Mouse (Mus musculus) cerebellum, postnatal 10 days (tissue): ENCODE data around the gene Spag5.

Experiments
- DNase-seq, 2 experiments: peaks; one replicate each; pipeline ENCODE4 v3.0.0; 2021; ENCODE audit warnings: mixed read lengths in 2 of 2

Spag5 gene

DNA sequence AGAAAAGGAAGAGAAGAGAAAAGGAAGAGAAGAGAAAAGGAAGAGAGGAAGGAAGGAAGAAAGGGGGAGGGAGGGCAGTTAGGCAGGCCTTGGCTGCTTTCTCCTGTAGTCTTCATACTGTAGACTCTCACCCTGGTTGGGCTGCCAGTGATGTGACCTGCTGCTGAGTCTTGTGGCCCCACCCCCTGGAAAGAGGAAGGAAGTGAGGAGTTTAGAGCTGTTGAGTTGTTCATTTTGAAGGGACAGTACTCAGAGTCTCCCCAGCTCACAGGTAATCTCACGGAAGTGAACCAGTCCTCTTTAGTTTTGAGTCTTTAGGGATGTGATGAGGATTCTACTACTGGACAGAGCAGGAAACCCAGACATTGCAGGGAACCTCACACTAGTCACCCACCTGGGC, 51.8 kb downstream of the Spag5 start:
- no peak for DNase-seq

DNA sequence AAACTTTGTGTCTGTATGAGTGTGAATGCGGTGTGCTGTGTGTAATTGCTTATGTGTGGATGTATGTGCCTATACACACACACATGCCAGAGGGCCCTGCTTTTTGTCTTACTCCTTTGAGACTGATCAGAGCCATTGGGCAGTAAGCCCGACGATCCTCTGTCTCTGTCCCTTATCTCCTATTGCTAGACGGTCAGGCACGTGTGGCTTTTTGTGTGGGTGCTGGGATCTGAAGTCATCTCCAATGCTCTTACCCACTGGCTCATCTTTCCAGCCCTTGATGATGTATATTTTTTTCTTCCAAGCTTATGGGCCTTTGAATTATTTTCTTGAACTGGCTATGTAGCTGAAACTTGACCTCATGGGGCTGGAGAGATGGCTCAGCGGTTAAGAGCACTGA, 53.6 kb downstream of the Spag5 start:
- DNase-seq: no peak

DNA sequence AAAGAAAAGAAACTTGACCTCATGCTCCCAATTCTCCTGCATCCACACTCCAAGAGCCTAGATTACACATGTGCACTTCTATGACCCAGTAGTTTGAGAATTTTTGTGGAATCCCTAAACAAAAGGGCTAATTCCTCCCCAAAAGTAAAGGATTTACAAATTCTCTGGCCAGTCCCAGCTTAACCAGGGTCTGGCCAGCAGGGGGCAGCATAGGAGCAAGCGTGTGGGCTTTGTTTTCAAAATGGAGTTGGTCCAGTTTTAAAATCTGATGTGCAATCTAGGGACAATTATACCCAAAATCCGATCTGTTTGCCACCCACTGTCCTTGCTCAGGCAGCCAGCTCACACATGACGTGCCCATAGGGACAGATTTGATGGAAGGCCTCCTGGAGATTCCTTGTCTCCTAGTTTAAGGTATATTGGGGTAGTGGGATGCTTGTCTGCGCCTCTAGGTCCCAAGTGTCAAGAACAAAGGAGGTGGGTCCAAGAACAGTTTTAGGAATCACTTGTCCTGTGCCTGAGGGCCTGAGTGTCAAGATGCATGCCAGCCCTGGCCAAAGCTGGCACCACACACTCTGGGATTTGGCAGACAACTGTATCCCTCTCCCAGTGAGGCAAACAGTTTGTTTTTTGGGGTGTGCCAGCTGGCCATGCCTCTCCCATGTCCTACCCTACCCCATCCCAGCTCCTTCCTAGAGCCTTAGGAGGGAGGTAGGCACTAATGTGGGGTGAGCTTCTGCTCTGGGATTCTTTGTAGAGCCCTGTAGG, 54.3 kb downstream of the Spag5 start:
- peak; percentile 89 to 94 for DNase-seq

DNA sequence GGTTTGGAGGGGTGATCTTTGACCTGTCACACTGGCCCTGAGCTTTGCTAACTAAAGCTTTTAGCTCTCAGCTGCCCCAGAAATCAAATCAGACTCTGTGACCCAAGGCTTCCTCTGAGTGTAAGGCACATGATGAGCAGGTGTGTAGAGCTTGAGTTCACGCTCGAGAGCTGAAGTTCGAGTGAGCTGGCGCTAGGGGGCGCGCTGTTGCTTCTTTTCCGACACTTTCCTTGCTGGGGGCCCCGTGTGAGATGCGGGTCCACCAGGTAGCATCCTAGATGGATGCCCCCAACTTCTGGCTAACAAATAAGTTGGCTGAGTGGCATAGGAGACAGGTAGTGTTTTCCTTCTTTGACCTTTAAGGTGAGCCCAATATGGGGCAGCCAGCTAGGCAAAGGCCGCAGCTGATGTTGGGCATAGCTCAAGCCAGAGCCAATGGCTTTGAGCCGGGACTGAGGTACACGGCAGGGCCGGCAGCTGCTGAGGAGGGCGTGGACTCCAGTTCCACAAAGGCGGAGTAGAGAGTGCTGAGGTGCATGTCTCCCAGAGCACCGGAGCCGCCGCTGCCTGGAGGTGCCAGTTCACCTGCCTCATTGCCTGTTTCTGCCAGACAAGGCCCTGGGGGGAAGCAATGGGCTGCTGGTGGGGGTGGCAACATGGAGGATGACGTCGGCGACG, 57.1 kb downstream of the Spag5 start:
- peak; percentile 67 to 77 for DNase-seq

DNA sequence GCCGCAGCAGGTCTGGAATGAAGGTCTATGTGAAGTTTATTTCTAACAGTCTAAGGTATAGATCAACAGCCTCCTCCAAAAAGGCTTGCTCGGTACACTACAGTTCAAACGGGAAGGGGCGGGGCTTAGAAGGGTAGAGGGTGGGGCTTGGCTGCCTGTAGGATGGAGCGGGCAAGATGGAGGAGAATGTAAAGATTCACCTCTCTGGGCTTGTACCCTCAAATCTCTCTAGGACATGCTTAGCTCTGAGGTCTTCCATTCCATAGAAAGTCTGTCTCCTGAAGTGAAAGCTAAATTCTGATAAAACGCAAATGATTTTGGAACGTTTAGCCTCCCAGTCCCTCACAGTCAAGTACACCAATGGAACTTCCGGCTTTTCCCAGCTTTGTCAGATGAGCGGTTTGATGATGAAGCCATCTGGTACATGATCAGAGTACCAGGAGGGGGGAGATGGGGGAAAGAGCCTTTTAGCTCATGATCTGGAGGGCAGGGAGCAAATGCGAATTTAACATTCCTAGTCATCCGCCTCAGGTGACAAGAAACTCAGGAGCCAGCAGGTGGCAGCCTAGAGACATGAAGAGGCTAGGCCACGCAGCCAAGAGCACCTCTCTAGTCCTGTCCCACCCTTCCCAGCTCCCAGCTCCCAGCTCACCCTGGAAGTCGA, 58.9 kb downstream of the Spag5 start:
- peak; percentile 92 to 94 for DNase-seq

DNA sequence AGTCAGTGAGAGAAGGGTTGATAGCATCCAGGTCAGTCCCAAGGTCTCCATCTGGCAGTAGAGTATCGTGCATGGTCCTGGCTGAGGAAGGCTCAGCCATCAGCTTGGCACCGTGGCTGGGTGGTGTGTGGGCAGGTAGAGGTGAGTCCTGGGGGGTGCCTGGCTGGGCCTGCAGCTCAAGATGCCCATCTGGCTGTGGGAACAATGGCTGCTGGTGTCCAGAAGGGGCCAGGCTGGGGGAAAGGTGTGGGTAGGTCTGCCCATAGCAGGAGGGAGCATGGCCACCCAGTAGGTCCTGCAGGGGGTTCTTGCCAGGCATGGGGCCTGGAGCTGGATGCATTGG, 59.4 kb downstream of the Spag5 start:
- DNase-seq: no peak

DNA sequence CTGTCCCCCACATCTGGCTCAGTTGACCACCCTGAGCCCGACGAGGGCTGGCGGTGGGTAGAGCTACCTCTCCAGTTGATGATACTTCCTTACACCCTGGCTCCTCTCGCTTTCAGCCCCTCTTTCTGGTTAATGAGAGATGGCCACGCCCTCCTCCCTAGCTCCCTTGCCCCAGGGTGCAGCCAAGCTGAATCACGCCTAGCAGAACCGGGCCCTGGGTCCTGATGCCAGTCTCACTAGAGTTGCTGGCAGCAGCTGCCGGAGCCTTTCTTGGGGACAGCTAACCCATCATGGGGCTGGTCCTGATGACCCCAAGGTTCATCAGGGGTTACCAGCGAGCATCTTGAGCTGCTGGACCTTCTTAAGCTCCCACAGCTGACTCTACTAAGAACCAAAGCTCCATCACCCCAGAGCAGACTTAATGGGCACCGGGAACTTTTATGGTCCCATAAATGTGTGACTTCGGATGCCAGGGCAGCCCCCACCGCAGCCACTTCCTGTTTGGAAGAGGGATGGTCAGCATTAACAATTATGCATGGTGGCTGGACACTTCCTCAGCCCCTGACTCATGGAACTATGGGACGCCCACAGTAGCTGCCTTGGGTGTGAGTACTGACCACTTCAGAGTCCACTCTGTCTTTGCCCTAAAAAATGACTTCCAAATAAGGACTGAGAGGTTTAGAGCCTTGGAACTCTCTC, 62.1 kb downstream of the Spag5 start:
- DNase-seq: no peak

DNA sequence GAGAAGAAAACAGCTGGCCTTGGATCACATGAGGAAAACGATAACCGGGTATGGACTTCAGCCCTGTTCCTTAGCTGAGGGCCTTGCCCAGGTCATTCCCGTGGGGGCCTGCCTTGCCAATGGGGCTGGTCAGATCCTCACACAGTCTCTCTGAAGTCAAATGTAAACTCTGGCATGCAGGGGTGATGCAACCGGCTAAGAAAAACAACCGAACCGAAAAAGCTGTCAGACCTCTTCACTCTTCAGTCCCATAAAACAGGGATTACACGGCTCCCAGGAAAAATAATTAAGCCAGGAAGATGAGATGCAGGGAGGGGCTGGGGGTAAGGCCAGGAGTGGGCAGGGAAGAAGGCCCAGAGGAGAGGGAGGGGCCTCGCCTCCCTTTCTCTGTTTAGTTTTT, 62.8 kb downstream of the Spag5 start:
- DNase-seq: no peak

DNA sequence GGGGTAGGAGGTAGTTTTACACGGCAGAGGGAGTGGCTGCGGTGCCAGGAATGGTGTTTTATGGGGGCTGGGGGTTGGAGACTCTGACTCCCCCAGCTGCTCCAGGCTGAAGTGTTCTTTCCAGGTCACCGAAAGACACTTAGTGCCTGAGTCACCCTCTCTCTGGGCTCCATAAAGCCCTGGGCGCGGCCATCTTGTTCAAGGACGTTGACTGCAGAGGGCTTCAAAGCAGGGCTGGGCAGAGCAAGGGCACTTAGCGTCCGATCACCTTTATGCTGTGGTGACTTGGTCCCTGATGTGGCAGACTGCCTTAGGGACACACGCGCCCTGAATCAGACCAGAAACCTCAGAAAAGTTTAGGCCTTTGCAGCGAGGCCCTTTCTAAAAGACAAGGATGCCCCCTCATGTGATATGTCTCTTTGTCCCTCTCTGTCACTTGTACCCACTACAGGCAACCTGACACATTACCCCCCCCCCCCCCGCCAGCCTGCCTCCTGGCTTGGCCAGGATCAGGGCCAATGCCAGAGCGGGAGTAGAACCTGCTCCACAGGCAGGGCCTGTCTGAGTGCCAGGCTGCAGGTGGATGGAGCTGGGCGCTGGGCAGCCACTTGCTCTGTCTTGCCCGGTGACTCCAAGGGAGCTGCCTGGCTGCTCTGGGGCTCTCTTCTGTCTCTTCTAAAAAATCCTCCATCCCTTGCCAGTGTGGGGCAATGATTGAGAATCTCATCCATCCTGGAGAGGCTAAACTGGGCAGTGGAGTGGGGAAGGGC, 66.3 kb downstream of the Spag5 start:
- no peak for DNase-seq

DNA sequence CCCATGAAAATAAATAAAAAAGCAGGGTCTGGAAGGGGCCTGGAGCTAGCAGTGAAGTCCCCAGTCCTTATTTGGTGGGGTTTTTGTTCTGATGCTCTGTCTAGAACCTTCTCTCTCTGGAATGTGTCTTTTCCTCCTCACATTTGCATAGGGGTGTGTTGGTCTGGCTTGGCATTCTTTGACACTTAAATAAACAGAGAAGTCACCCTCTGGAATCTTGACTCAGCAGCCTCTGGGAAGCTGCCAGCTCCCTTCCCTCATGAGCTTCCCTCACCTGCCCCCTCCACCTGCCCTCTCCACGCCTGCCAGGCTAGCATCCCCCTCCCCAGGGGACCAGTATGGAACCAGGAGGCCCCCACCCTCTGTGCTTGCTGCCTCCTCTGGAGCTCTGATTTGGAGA, 69.1 kb downstream of the Spag5 start:
- no peak for DNase-seq

DNA sequence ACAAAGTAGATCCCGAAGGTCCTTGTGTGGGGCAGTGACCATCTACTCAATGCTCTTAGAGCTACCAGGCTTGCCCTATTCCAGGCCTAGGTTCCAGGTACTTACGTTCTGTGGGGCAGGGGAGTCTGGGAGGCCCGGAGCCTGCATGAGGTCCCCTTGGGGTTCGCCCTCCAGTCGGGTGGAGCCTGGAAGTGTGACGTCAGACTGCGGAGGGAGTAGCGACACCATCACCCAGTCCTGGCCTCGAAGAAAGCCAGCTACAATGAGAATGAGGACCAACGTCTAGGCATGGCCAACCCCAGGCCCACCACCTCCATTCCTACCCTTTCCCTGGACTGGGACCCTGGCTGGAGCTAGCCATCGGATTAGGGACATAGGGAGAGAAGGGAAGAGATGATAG, 70.4 kb downstream of the Spag5 start:
- DNase-seq: no peak
